Mouse (Mus musculus) CD4-positive helper T cell, adult 2 months (primary cell): ENCODE data around the gene Srbd1.

Experiments used
- DNase-seq: peaks from one replicate; pipeline ENCODE4 v3.0.0-alpha.2; 2012; ENCODE audit warnings: low read depth, missing footprints, low spot score

Srbd1 gene

DNA sequence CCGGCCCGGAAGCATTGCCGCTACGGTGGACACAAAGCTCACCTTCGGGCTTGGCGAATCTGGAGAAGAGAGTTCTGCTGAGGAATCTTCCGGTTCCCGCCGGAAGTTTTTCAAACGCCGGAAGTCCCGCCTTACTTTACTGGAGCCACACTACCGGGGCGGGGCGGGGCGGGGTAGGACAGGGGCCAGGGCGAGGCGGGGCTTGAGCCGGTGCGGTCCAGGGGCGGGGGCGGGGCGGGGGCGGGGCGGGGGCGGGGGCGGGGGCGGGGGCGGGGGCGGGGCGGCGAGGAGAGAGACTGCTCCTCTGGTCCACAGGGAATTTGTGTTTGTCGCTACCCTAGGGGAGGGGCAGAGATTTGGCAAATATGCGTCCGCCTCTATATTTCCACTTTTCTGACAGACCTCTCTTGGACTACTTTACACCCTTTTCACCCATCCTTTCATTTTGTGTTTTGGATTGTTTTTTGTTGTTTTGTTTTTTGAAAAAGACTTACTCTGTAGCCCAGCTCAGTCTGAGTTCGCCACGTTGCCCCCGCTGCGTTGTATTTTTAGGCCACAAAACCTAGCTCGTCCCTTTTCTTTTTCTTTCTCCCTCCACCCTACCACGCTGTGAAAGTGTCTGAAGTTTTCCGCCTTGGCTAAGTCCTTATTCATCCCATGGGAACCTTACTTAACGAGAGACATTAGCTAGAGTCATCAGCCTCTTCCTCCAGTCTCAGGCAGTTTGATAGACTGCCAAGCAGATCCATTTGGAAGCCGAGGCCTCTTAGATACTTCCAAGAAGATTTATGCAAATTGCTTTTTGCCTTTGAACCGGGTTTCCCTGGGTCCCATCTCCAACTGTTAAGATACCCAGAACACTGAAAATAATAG lies at the start of gene Srbd1:
Gene Srbd1, minus strand, starts transcription at position 97 of the 873 bp plus-strand sequence.
- DNase-seq, result peak; percentile 91

DNA sequence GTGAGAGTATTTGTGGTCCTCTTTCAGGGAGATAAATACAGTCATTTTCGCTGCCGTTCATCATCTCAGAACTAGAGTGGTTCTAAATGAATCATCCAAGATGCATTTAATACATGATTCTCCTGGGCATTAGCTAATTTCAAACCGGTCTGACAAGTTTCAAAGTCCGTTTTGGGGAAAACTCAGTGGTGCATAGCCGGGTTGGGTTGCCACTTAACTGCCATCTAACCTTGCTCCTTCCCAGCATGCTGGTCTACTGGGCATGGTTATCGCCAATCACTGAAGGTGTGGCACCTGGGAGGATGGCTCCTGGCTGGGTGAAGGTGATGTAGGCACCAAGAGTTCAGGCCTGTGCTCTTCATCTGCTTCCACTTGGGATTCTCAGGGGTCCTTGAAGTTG lies 49.0 kb upstream of the Srbd1 start:
- DNase-seq, result no peak

DNA sequence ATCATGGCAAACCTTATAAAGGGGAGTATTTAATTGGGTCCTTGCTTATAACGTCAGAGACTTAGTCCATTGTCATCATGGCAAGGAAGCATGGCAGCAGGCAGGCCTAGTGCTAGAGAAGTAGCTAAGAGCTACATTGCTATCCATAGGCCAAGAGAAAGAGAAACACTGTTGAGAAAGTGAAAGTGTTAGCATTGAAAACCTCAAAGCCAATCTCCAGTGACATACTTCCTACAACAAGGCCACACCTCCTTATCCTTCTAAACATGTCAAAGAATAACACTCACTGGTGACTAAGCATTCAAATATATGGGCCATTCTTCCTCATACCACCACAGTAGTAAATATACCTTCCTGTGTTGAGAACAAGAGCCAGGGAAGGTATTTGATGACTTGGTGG lies 42.8 kb upstream of the Srbd1 start:
- DNase-seq, result peak; percentile 66

DNA sequence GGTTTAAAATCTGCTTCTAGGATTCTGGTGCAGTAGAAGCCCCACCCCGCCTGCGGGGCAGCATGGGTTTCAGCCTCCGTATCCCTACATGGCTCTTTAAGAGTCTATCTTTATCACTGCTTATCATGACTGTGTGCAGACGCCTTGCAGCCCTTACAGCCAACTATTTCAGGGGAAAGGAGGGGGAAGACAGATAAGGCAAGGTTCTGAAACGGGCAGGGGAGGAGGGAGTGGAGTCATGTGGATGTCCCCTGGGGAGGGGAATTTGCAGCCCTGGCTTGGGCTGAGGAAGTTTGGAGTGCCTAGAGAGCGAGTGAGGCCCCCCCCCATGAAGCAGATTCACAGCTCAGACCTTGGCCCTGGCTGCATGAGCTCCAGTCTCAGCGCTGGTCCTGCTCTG lies 40.6 kb upstream of the Srbd1 start:
- no peak for DNase-seq

DNA sequence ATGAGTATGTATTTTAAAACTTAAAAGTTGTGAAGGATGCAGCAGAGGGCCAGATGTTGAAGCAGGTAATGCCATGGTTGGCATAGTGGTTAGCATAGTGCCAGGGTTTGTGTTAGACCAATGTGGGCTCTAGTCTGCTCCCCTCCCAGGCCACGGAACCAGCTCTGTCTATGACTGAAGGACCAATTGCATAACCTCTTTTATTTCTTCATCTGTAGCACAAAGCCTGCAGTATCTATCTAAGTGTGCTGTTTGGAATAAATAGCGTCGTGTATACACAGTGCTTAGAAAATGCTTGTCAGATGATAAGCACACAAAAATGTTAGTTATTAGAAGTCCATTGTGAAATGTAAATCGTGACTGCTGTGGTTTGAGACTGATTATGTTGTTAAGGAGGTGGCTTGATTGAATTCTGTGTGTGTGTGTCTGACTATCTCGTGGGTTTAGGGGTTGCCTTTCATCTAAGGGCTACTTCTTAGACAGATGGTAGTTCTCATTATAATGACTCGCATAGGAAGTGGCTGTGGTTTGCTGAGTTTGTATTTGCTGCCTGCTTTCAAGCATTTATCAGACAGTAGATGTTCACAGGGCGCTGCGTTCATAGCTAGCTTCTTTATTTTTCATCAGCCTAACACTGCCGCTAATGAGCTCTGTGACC lies 39.7 kb upstream of the Srbd1 start:
- DNase-seq, result peak; percentile 20

DNA sequence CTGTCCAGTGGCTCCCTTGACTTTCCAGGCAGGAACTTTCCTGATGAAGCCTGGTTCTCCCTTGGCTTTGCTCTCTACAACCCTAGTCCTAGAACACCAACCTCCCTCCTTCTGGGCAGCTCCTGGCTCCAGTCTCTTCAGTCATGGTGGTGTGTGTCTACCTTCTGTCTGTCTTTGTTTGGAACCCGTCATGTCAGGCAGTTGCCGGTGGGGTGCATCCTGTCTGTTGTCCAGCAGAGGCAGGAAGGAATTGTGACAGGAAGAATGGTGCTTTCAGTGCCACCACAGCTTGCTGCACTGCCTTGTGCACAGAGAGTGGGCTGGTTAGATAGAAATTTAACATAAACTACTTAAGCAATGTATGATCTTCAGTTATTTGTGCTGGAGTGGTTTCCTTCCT lies 38.8 kb upstream of the Srbd1 start:
- no peak for DNase-seq

DNA sequence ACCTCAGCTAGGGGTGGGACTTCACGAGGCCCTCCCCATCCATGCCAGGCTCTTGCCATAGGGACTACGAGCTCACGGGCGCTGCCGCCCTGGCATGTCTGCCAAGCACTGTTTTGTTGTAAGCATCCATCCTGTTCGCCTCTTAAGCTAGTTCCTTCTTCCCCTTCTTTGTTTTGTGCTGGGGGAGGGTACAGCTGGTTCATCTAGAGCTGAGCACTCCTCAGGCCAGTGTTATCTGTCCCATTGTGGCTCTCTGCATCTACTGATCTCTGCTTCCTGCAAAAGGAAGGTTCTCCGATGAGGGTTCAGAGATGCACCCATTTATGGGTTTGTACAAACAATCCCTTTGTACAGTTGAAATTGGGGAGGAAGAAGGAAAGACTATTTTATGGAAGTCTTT lies 31.7 kb upstream of the Srbd1 start:
- DNase-seq, result no peak

DNA sequence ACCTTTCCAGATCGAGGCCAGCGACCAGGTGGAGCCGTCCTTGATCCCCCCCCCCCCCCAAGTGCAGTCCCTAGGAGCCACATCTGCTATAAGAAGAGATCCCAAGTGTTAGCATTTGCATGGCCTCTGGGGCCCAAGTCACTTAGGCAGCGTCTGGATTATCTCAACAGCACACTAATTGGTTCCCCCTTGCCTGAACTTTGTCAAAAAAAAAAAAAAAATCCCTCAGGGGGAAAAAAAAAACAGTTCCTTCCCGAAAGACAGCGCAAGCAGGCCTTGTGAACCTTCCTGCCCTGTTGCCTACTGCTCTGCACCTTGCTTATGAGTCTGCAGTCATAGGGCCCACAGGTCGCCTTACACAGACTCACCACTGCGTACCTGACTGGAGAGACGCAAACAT lies 30.5 kb upstream of the Srbd1 start:
- DNase-seq, result no peak

DNA sequence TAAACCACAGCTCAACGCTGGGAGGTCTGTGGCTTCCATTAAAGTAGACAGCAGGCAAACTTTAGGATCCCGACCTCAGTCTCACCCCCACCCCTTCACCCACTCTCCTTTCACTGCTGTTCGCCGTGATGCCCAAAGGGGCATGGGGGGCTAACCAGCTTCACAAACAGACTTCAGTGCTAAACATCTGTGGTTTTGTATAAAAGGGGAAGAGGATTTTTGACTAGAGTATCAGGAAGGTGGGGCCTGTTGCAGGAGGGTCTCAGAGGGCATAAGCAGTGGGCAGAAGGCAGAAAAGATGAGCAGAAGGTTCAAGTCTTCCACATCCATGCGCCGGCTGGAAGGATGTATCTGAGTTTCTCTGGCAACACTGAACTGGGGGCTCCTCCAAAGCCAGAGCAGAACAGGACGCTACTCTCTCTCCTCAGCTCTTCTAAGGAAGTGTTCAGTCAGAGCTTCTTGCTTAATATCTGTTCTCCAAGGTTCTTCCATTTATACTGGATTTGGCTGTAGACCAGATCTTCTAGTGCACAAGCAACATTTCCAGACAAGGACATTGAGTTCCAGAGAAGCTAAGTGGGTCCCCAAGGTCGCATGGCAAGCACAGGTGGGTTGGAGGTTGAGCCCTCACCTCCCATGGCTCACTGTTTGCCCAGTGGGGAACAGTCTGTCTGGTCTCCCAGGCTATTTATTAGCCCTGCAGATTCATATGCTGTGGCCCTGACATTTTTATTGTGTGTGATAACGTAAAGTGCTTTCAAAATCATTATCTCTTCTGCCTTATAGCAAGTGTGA lies 25.4 kb upstream of the Srbd1 start:
- no peak for DNase-seq

DNA sequence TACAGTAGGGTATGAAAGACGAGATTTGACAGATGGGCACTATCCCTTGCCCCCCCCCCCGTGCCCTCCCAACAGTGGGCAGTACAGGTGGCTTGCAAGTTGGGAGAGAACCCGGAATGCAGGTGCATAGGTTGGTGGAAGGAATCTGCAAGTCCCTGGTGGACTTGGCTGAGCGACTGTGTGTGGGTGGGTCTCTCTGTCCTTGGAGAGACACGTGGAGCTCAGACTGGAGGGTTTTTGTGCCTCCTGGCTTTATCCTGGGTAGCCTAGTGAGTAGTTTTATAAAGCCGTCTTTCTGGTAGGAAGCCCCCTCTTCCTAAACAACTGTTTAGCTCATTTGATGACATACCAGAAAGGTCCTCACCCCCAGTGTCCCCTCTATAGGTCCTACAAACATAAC lies 24.1 kb upstream of the Srbd1 start:
- DNase-seq, result peak; percentile 9

DNA sequence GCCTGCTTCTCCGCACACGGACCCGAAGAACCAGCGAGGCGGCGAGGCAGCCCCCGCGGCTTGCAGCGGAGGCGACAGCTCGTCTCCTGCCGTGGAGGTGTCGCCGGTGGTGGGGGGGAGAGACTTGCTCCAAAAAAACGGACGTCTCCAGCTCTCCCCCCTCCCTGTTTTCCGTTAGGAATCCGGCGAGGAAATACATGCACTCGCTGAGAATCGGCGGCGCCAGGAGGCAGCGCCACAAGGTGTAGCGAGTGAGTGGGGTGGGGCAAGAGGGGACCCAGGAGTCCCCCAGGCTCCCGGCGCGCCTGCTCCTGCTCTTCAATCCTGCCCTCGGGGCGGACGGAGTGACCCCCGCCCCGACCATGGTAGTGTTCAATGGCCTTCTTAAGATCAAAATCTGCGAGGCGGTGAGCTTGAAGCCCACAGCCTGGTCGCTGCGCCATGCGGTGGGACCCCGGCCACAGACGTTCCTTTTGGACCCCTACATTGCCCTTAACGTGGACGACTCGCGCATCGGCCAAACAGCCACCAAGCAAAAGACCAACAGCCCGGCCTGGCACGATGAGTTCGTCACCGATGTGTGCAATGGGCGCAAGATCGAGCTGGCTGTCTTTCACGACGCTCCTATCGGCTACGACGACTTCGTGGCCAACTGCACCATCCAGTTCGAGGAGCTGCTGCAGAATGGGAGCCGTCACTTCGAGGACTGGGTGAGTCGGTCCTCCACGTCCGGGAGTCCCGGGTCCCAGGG lies 23.4 kb upstream of the Srbd1 start:
- DNase-seq, result peak; percentile 49

DNA sequence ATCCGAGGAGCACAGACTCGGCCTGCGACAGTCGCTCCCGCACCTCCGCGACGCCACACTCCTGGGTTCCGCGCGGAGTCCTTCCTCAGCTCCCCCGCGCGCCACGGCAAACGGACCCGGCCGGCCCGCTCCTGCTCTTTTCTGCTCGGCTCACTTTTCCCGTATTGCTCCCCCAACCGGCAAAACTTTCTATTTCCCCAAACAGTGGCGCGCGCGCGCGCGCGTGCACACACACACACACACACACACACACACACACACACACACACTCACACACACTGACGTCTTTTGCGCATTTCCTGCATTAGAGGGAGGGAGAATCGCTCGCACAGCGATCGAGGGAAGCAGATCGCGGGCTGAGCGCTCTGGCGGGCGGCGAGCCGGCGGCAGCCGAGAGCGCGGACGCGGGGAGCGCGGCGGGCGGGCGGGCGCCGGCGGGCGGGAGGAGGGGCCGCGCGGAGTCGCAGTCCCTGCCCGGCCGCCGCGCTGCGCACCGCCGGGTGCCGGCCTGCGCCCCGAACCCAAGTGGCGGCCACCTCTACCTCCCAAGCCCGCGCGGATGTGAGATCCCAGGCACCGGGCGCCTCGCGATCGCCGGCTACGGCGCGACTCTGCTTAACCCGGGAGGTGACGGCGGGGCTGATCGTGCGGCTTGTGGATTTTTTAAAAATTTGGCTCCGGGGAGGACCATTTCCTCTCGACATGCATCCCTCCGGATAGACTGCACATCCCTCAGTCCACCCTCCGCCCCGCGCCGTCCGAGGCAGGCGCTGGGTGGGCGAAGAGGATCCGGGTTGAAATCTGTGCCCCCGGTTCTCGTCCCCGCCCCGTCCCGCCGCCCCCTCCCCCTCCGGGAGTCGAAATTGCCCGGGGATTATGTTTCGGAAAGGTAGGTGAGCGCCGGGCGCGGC lies 22.6 kb upstream of the Srbd1 start, which contains the start of gene Prkce:
Gene Prkce, plus strand, starts transcription at position 466 of the 911 bp plus-strand sequence.
- peak; percentile 95 for DNase-seq

DNA sequence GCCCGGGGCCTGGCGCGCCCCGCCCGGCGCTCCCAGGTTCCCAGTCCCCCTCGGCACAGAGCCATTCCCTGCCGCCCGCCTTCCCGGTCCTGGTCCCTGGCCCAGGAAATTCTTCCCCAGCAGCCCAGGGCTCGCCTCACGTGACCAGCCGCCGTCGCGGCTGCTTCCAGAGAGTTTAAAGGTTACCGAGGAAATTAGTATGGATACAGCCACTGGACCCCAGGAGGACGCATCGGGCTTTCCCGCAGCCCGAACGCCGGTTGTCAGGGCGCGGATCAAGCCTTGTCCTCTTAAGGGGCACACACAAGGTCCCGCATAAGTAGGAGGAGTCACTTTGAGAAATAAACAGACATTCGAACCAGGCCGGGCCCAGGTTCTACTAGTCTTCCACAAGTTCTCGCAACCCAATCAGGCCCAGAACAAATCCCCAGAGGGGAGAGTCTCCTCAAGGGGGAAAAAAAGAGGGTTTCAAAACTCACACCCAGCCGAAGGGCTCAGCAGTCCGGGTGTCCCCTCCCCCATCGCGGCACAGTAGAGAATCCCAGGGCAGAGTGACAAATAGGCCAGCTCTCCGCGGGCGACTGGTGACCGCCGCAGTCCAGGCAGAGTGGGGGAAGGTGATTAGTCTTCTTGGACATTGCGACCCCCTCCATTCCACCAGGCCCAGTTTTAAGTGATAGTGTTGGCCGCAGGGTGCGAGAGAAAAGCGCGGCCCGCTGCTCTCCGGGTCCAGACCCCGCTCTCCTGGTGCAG lies 21.8 kb upstream of the Srbd1 start:
- no peak for DNase-seq

DNA sequence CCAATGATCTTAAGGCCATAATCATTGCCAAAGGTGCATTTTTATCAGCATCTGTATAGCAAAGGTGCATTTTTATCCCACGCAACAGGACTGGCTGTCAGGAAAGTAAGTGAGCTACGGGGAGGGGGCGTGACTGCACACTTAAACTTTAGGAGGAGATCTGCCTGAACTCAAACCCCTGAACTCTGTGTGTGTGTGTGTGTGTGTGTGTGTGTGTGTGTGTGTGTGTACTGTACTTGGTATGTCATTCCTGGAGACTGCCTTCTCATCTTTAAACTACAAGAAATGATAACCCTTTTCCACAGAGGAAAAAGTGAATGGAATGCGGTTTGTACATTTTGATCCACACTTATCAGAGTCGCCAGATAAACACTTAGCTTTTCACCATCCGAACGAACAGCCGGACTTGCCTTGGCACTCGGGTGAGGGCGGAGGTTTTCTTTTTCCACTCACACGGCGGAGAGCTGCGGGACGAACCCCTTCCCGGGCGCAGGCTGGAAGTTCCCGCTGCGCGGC lies 21.1 kb upstream of the Srbd1 start:
- peak; percentile 43 for DNase-seq

DNA sequence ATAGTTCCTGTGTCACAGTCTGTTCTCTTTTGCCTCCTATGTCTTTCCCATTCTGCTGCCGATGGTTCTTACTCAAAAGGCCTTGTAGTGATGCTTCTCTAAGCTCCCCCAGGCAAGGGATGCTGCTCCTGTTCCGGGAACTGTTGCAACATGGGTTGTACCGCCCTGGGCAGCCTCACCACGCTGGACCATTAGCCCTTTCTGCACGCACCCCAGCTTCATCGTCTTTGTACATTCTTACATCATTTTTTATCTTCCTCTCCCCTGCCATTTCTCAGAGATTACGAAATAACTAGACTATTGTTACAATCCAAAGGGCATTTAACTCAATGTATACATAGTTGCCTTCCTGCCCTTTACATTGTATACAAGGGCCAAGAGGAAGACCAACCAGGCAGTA lies 19.4 kb upstream of the Srbd1 start:
- no peak for DNase-seq

DNA sequence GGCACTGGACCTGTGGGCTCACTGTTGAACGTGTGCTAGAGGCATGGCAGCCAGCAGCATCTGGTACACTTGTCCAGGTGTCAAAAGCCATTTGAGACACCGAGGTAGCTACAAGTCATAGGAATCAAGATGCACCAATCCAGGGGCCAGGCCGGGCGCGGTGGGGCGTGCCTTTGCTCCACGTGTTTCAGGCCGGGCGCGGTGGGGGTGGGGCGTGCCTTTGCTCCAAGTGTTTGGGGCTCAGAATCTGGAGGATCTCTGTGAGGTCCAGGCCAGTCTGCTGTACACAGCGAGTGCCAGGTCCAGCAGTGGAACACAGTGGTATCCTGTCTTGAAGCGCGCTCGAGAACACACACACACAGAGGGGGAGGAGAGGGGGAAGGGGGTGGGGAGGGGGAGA lies 17.7 kb upstream of the Srbd1 start:
- no peak for DNase-seq

DNA sequence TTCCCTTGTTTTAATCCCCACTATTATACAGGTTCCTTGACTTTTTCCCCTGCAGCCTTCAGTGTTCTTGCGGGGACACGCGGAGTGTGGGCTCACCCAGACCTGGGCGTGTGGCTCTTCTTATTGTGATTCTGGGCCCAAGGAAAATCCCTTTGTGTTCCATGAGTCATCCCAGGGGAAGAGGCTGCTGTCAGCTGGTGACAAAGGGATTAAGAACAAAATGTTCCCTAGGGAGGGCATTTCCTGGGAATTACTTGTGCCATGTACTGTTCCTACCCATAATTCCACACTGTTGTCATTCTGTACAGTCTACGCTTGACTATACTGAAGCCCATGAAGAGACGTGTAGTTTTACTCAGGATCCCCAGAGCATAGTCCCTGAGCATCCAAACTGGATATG lies 12.0 kb upstream of the Srbd1 start:
- DNase-seq, result no peak

DNA sequence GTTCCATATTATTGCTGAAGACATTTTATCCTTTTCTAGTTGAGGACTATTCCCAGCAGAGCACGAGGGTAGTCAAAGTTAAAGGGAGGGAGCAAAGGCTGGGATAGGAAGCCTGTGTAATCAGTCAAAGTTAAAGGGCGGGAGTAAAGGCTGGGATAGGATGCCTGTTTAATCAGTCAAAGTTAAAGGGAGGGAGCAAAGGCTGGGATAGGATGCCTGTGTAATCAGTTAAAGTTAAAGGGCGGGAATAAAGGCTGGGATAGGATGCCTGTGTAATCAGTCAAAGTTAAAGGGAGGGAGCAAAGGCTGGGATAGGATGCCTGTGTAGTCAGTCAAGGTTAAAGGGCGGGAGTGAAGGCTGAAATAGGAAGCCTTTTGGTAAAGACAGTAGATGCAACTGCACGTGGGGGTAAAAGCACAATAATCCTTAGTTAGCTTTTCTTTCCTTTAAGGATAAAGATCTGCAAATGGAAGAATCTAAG lies 5.9 kb upstream of the Srbd1 start:
- DNase-seq, result peak; percentile 64

DNA sequence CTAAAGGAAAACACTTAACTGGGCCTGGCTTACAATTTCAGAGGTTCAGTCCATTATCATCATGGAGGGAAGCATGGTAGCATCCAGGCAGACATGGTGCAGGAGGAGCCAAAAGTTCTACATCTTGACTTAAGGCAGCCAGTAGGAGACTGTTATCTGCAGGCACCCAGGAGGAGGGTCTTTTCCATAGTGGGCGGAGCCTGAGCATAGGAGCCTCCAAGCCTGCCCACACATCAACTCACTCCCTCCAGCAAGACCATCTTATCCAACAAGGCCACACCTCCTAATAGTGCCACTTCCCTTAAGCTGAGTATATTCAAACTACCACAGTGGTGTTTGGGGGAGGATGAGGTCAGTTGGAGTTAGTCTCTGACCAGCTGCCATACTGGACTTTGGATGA lies 4.8 kb upstream of the Srbd1 start:
- no peak for DNase-seq
